Mouse (Mus musculus) lung, adult 18-20 months (tissue): ENCODE results near the gene Adgrg6.
A peak's percentile ranks its signal among the peaks of the same experiment; 100 is the strongest.

Experiments used
- DNase-seq, 2 experiments: peaks; one replicate each; pipeline ENCODE4 v3.0.0; 2022; ENCODE audit warnings: mixed read lengths in 2 of 2

The Adgrg6 gene

GRCm38 (mm10) chr10:14483257-14483656 is 62.2 kb downstream of the Adgrg6 start:
- no peak for DNase-seq

- DNase-seq, result no peak
Measured at GRCm38 (mm10) chr10:14482483-14482882, 63.0 kb downstream of the Adgrg6 start.

DNA sequence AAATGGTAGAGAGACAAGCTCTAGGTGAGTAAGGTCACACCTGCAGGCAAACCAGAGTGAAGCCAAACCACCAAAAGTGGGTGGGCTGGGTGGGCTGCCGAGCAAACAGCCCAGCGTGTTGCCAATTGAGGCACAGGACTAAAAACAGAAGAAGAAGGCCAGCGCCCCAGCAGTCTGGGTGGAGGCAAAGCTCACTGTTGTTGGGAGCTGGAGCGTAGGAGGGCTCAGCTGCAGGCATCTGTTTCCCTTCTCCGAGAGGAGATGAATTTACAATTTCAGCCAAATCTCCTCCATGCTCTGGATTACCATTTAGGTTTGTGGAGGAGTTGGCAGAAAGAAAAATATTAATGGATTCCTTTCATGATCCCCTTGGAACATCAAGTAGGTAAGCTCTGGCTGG is 64.5 kb downstream of the Adgrg6 start:
- no peak for DNase-seq

GRCm38 (mm10) chr10:14476393-14476792 is 69.1 kb downstream of the Adgrg6 start:
- DNase-seq, result no peak

DNA sequence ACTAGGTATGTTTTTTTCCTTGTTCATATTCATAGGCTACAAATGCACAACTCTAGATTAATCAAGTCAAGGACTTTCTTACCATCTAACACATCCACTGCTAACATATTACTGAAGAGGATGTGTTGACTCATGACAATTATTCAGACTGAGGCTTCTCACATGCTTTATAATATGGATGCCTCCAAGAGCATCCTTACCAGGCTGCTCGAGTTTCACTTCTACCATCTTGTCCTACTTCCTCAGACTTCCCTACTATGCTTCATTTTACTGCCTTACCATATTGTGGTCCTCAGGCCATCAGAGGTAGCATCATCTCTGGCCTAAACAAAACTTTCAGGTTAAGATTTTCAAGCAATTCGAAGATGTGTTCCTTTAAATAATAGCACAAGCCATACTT is 69.8 kb downstream of the Adgrg6 start:
- no peak for DNase-seq

- DNase-seq, result peak; percentile 35 to 49
Measured at GRCm38 (mm10) chr10:14474541-14475305, 70.7 kb downstream of the Adgrg6 start.

- DNase-seq, result no peak
Measured at GRCm38 (mm10) chr10:14471039-14471550, 74.4 kb downstream of the Adgrg6 start.

DNA sequence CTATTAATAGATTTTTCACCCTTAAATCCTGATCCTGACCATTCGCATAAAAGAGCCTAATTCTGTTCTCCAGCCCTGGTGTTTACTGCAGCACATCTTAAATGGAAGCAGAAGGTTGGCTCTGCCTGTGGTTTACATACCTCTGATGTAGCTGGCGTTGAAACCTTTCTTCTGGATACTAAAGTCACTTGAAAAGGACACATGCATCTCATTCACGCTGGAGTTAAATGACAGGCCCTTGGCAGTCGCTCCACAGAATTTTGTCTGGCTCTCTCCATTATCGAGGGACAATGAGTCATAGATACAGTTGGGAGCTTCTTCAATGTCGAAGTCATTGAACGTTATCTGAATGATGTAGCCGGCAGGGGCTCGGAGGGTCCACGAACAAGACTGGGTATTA is 76.8 kb downstream of the Adgrg6 start:
- peak in 1 of 2 experiments; percentile 29 for DNase-seq

GRCm38 (mm10) chr10:14463796-14464511 is 81.5 kb downstream of the Adgrg6 start:
- DNase-seq, result no peak

DNA sequence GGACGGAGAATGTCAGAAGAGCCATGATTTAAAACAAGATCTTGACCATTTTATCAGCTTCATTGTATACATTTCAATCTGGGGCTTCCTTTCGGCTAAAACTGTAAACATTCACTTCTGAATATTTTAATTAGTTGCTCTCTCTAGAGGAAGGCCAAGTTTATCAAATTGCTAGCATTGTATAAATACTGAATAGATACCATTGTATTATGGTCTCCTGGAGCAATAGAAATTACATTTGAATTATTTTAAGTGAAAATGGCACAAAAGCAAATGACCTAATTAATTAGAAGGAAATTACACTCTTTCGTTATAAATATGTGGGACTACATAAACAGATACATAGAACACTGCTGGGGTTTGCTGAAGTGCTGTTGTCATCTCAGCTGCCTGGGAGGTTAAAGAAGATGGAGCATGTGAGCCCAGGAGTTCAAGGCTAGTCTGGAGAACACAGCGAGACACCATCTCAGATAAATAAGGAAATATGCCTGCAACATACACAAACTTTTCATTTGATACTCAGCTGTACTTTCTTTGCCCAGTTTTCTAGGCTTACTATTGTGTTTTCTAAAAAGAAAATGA is 84.4 kb downstream of the Adgrg6 start:
- DNase-seq, result no peak

GRCm38 (mm10) chr10:14460252-14460932 is 85.1 kb downstream of the Adgrg6 start:
- no peak for DNase-seq

DNA sequence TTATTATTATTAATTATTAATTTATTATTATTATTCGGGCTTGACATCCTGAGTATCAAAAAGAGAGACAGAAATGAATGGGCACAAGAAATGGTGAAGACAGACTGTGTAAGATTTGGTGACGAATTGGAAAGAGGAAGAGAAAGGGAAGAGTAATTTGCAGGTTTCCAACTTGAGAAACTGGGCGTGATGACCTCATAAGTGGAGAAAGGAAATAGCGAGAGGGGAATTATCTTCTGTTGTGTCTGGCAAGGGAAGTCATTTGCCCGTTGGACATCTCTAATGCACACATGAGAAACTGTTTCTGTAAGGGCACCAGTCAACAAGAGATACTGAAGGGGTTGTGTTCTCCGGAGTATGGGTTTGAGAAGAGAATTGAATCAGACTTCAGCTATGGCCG is 85.6 kb downstream of the Adgrg6 start:
- no peak for DNase-seq

DNA sequence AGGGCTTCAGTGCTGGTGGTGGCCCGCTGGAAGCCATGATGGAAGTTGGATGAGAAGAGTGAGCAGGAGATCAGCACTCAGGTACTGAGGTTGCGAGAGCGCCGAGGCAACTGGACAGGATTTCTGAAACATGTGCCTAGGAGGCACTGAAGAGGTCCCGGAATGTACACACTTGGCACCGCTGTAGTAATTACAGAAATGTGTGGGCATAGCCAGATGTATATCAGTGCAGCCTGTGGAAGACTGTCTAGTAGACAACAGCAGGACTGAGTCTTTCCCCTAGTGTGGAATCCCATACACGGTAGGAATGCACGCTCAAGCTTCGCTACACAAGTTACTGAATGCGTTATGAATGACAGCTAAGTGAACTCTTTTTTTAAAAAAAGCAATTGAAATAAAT is 86.1 kb downstream of the Adgrg6 start:
- DNase-seq, result no peak

GRCm38 (mm10) chr10:14454481-14454880 is 91.0 kb downstream of the Adgrg6 start:
- DNase-seq, result no peak

GRCm38 (mm10) chr10:14451811-14452210 is 93.6 kb downstream of the Adgrg6 start:
- DNase-seq, result no peak

GRCm38 (mm10) chr10:14450073-14450472 is 95.4 kb downstream of the Adgrg6 start:
- no peak for DNase-seq

- DNase-seq, result no peak
Measured at GRCm38 (mm10) chr10:14445590-14446291, 99.7 kb downstream of the Adgrg6 start.

DNA sequence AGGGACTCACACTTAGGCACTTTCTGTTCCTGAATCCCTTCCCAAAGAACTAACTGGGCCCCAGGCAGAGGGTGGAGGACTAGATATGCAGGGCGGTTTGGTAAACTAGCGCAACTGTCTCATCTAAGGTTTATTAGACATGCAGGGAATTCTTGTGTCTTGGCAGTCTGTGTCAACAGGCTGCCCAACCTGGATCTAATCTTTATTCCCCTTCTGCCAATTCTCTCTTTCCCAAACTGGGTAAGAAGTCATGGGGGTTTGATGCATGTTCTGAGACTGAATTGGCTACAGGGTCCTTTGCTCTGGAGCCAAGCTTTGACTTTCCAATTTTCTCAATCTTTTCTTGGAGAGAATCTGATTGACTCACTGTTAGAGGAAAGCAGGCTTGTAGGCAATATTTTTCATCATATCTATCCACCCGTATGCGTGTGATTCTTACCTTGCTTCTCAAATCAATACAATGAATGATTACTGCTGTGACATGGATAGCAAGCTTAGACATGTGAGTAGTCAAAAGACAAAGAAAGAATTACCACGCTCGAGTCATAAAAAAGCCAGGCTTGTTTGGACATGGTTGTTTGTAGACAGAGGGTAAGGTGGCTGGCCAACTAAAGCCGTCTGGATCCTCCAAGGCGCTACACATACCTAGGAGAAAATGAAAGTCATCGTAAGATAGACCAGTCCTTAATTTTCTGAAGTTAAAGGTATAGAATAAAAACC is 104.4 kb downstream of the Adgrg6 start:
- DNase-seq, result no peak

GRCm38 (mm10) chr10:14404070-14404469 is 141.4 kb downstream of the Adgrg6 start:
- peak in 1 of 2 experiments; percentile 2 for DNase-seq

GRCm38 (mm10) chr10:14401744-14402143 is 143.7 kb downstream of the Adgrg6 start:
- DNase-seq, result peak; percentile 7 to 25

GRCm38 (mm10) chr10:14391025-14391639 is 154.3 kb downstream of the Adgrg6 start:
- DNase-seq, result peak; percentile 9 to 37
